Mouse (Mus musculus) CH12.LX (cell line): Measurements from ENCODE around the gene Kif3b. TPM values are rescaled to one million over a fixed set of nuclear protein-coding genes. Genes with fewer than 3 reads are reported as not detected.

Experiments used
- DNase-seq: peaks from one replicate; pipeline ENCODE4 v3.0.0-alpha.2; 2013; ENCODE audit errors: extremely low read depth
- H3K27ac ChIP-seq: 2 replicates; pipeline ENCODE4 v1.5.1; 2012; ENCODE audit warnings: low read depth, mild to moderate bottlenecking, control low read depth, moderate library complexity; ENCODE audit not compliant: insufficient read depth
- H3K27me3 ChIP-seq: replicated peaks from 2 replicates; pipeline ENCODE3; 2012; ENCODE audit warnings: inconsistent platforms
- H3K36me3 ChIP-seq, 2 experiments: replicated peaks in 1 of 2; 2 replicates each; pipeline versions ENCODE3 to v1.6.1; 2012; ENCODE audit warnings: inconsistent platforms in 1 of 2, low read length in 1 of 2, mild to moderate bottlenecking in 1 of 2, mixed read lengths in 1 of 2, moderate library complexity in 1 of 2; ENCODE audit not compliant: control insufficient read depth in 1 of 2, insufficient read depth in 1 of 2
- H3K4me1 ChIP-seq, 2 experiments: 2 replicates each; pipeline ENCODE4 v1.6.1; 2012; ENCODE audit warnings: inconsistent platforms in 1 of 2, moderate library complexity in 1 of 2; ENCODE audit not compliant: insufficient read depth in 2 of 2, control insufficient read depth in 1 of 2
- H3K4me2 ChIP-seq: 2 replicates; pipeline ENCODE4 v1.6.1; 2012; ENCODE audit warnings: low read depth, mild to moderate bottlenecking, control low read depth; ENCODE audit not compliant: poor library complexity, insufficient read depth, severe bottlenecking
- H3K4me3 ChIP-seq, 3 experiments: fragments of 150-350 bp in 1 of 3; sonication (generic) in 1 of 3; replicated peaks in 1 of 3; 2 replicates each; pipeline versions ENCODE3 to v1.5.1; 2011 to 2012; ENCODE audit warnings: low read depth in 2 of 3, low read length in 2 of 3, mild to moderate bottlenecking in 2 of 3, moderate library complexity in 2 of 3, control low read depth in 1 of 3, improper control_type of control experiment in 1 of 3, inconsistent platforms in 1 of 3, mixed read lengths in 1 of 3; ENCODE audit not compliant: poor library complexity in 1 of 3
- H3K79me2 ChIP-seq: replicated peaks from 2 replicates; pipeline ENCODE4 v1.6.1; 2012; ENCODE audit warnings: mild to moderate bottlenecking, moderate library complexity; ENCODE audit not compliant: control insufficient read depth, poor library complexity, insufficient read depth, severe bottlenecking; ENCODE audit errors: extremely low read depth
- H3K9ac ChIP-seq: 2 replicates; pipeline ENCODE4 v1.6.1; 2012; ENCODE audit warnings: low read depth, mild to moderate bottlenecking, control low read depth, moderate library complexity; ENCODE audit not compliant: insufficient read depth
- H3K9me3 ChIP-seq: replicated peaks from 2 replicates; pipeline ENCODE3; 2012; ENCODE audit warnings: low read length, inconsistent platforms, mixed read lengths
- BHLHE40 ChIP-seq: IDR thresholded peaks from 2 replicates; pipeline ENCODE4 v1.6.1; 2011; ENCODE audit warnings: mild to moderate bottlenecking, low read depth, low read length, improper control_type of control experiment
- CHD2 ChIP-seq: IDR thresholded peaks from 2 replicates; pipeline ENCODE4 v1.6.1; 2011; ENCODE audit warnings: low read length, improper control_type of control experiment
- CTCF ChIP-seq, 2 experiments: IDR thresholded peaks in 1 of 2; conservative IDR thresholded peaks in 1 of 2; 2 replicates each; pipeline ENCODE4 v1.5.1; 2011 to 2012; ENCODE audit warnings: low read depth in 2 of 2, low read length in 2 of 2, improper control_type of control experiment in 1 of 2, inconsistent platforms in 1 of 2, mild to moderate bottlenecking in 1 of 2, moderate library complexity in 1 of 2
- E2F4 ChIP-seq: IDR thresholded peaks from 2 replicates; pipeline ENCODE4 v1.6.1; 2011; ENCODE audit warnings: low read depth, low read length, improper control_type of control experiment; ENCODE audit not compliant: insufficient replicate concordance
- GABPA ChIP-seq: IDR thresholded peaks from 2 replicates; pipeline ENCODE4 v1.6.1; 2012; ENCODE audit warnings: low read depth, low read length, improper control_type of control experiment, inconsistent platforms; ENCODE audit not compliant: insufficient replicate concordance
- IRF4 ChIP-seq: IDR thresholded peaks from 2 replicates; pipeline ENCODE4 v1.6.1; 2014; ENCODE audit warnings: low read depth, mild to moderate bottlenecking, inconsistent platforms, low read length, improper control_type of control experiment
- JUN ChIP-seq: IDR thresholded peaks from 2 replicates; pipeline ENCODE4 v1.6.1; 2011; ENCODE audit warnings: low read depth, mild to moderate bottlenecking, low read length, improper control_type of control experiment, moderate library complexity; ENCODE audit not compliant: insufficient read depth
- JUND ChIP-seq: conservative IDR thresholded peaks from 2 replicates; pipeline ENCODE4 v1.6.1; 2011; ENCODE audit warnings: low read depth, low read length, improper control_type of control experiment
- KAT2A ChIP-seq: IDR thresholded peaks from 2 replicates; pipeline ENCODE4 v1.6.1; 2012; ENCODE audit warnings: low read length, improper control_type of control experiment, inconsistent platforms; ENCODE audit not compliant: insufficient replicate concordance
- MAFK ChIP-seq: IDR thresholded peaks from 2 replicates; pipeline ENCODE4 v1.6.1; 2011; ENCODE audit warnings: low read length, improper control_type of control experiment; ENCODE audit not compliant: insufficient replicate concordance
- MEF2A ChIP-seq: IDR thresholded peaks from 2 replicates; pipeline ENCODE4 v1.6.1; 2014; ENCODE audit warnings: low read depth, mild to moderate bottlenecking, inconsistent platforms, low read length, improper control_type of control experiment, borderline replicate concordance
- NELFE ChIP-seq: IDR thresholded peaks from 2 replicates; pipeline ENCODE4 v1.6.1; 2011; ENCODE audit warnings: low read depth, low read length, improper control_type of control experiment
- POLR2AphosphoS2 ChIP-seq: IDR thresholded peaks from 2 replicates; pipeline ENCODE4 v1.6.1; 2011; ENCODE audit warnings: low read depth, low read length, improper control_type of control experiment
- SMC3 ChIP-seq: IDR thresholded peaks from 2 replicates; pipeline ENCODE4 v1.6.1; 2011; ENCODE audit warnings: low read depth, low read length, improper control_type of control experiment
- TCF12 ChIP-seq: IDR thresholded peaks from 2 replicates; pipeline ENCODE4 v1.6.1; 2014; ENCODE audit warnings: low read depth, mild to moderate bottlenecking, inconsistent platforms, low read length, improper control_type of control experiment
- ZC3H11A ChIP-seq: IDR thresholded peaks from 2 replicates; pipeline ENCODE4 v1.6.1; 2012; ENCODE audit warnings: low read depth, mild to moderate bottlenecking, inconsistent platforms, low read length, improper control_type of control experiment
- ZNF384 ChIP-seq: IDR thresholded peaks from 2 replicates; pipeline ENCODE4 v1.6.1; 2012; ENCODE audit warnings: low read depth, low read length, improper control_type of control experiment, inconsistent platforms
- dilution Hi-C: fragments of 300-500 bp; cut with MboI; formaldehyde crosslinking; loops from 2 replicates; pipeline ENCODE4 v1.14.3; 2020; ENCODE audit warnings: low sequenced_read_pairs; ENCODE audit not compliant: extremely low pct_unique_long_range_greater_than_20kb, extremely low pct_ligation_motif_present
- in situ Hi-C: fragments of 300-500 bp; cut with MboI; formaldehyde crosslinking; loops from 3 replicates; pipeline ENCODE4 v1.14.3; 2019; ENCODE audit warnings: low sequenced_read_pairs, low pct_ligation_motif_present, low pct_unique_long_range_greater_than_20kb, mixed read lengths
- polyA plus RNA-seq: library from polyadenylated mRNA; unstranded; fragments of >175 nt; gene quantifications from 2 replicates; pipeline ENCODE4 v1.2.1, GENCODE M21; 2012; ENCODE audit warnings: low read depth; ENCODE audit not compliant: insufficient read length
- total RNA-seq, 2 experiments: library from RNA; depleted of rRNA; stranded (reverse); fragments of 300-350 nt in 1 of 2; fragments of >200 nt in 1 of 2; gene quantifications; 2 replicates each; pipeline ENCODE4 v1.2.3; 2012 to 2014

The Kif3b gene
- total and polyA plus RNA-seq, 3 experiments: 8.5 to 16.5 (median 10.6) TPM

- TF ChIP-seq JUN (no peak), GABPA (no peak), ZNF384 (no peak), KAT2A (no peak), CTCF (conservative IDR thresholded peaks at IDR 0.05 in 1 of 2, IDR thresholded peaks at IDR 0.05 in 1 of 2; ENCODE audit: low read depth in 2 of 2, low read length in 2 of 2) (no peak), SMC3 (no peak), JUND (no peak), POLR2AphosphoS2 (no peak), IRF4 (no peak), MAFK (no peak), MEF2A (no peak), NELFE (no peak), ZC3H11A (no peak), E2F4 (no peak)
- Histone ChIP-seq H3K4me2 (no peak overlapping the region), H3K27me3 (no peaks in the 10 kb centered on the region), H3K4me1 (0 out of 4 replicates have a peak, but pooled peaks cover 0 to 4% of the 10 kb centered on the region in 2 experiments), H3K79me2 (no peaks in the 10 kb centered on the region), H3K9ac (no peak overlapping the region), H3K4me3 (no peak overlapping the region), H3K36me3 (peaks cover 53 to 82% of the 10 kb centered on the region in 2 experiments), H3K9me3 (no peaks in the 10 kb centered on the region), H3K27ac (no peak overlapping the region)
- DNase-seq: no peak
- in situ Hi-C loops: no loop called here
- dilution Hi-C loops: no loop called here
Observed at GRCm38 (mm10) chr2:153325706-153326376, 34.6 kb downstream of the Kif3b start.

- Histone ChIP-seq H3K4me3 (no peak overlapping the region), H3K79me2 (no peaks in the 10 kb centered on the region), H3K27ac (no peak overlapping the region), H3K36me3 (peaks cover 22 to 56% of the 10 kb centered on the region in 2 experiments), H3K9ac (no peak overlapping the region), H3K9me3 (no peaks in the 10 kb centered on the region), H3K4me1 (peaks cover 2 to 13% of the 10 kb centered on the region in 2 experiments; a peak in 3 of 4 replicates), H3K4me2 (no peak overlapping the region), H3K27me3 (no peaks in the 10 kb centered on the region)
- TF ChIP-seq SMC3: no peak
- no peak for TF ChIP-seq CHD2
- no peak for TF ChIP-seq MAFK
- no peak for TF ChIP-seq TCF12
- no peak for TF ChIP-seq BHLHE40
- dilution Hi-C loops (no loop called here), in situ Hi-C loops (no loop called here)
- DNase-seq: no peak
Observed at GRCm38 (mm10) chr2:153332271-153332670, 41.1 kb downstream of the Kif3b start.
